Mouse (Mus musculus) testis, adult 2 months (tissue): Measurements from ENCODE around the gene 0610037L13Rik.

Experiments
- CTCF ChIP-seq: fragments of 200-500 bp; IDR thresholded peaks from 2 replicates; pipeline ENCODE4 v1.5.1; 2012; ENCODE audit warnings: low read depth, mild to moderate bottlenecking, inconsistent platforms, low read length, moderate library complexity; ENCODE audit not compliant: control insufficient read depth, insufficient read depth, insufficient replicate concordance
- POLR2A ChIP-seq: fragments of 200-500 bp; IDR thresholded peaks from 2 replicates; pipeline ENCODE4 v1.6.1; 2012; ENCODE audit warnings: low read depth, mild to moderate bottlenecking, inconsistent platforms, low read length, moderate library complexity; ENCODE audit not compliant: control insufficient read depth

GRCm38 (mm10) chr4:107853333-107853732 lies 36.3 kb upstream of the 0610037L13Rik start:
- TF ChIP-seq CTCF (no peak), POLR2A (no peak)
